Mouse (Mus musculus) hindbrain, embryonic 15.5 days (tissue): ENCODE measurements around the gene Mrm1. TPM values are rescaled to one million over a fixed set of nuclear protein-coding genes. Genes with fewer than 3 reads are reported as not detected.
"Not testable (repeated sequence)": the region's sequence is repeated elsewhere in the genome, so short reads cannot be mapped to it uniquely, and the experiment has no call there.

Experiments
- ATAC-seq: fragments of 200-750 bp; cut with Nextera tagmentation; 2 replicates; pipeline ENCODE4 v1.8.0; 2017; ENCODE audit warnings: low read depth, moderate number of reproducible peaks, moderate TSS enrichment; ENCODE audit not compliant: low FRiP score
- H3K27ac ChIP-seq: fragments of 300-500 bp; sonication (generic); replicated peaks from 2 replicates; pipeline ENCODE4 v1.5.1; 2015; ENCODE audit warnings: mild to moderate bottlenecking, inconsistent platforms
- H3K27me3 ChIP-seq: fragments of 300-500 bp; sonication (generic); 2 replicates; pipeline ENCODE4 v1.6.1; 2015; ENCODE audit warnings: control low read depth, inconsistent platforms
- H3K36me3 ChIP-seq: fragments of 300-500 bp; sonication (generic); 2 replicates; pipeline ENCODE4 v1.6.1; 2015; ENCODE audit warnings: control low read depth, inconsistent platforms
- H3K4me1 ChIP-seq: fragments of 300-500 bp; sonication (generic); replicated peaks from 2 replicates; pipeline ENCODE4 v1.6.1; 2015; ENCODE audit warnings: control low read depth, inconsistent platforms
- H3K4me2 ChIP-seq: fragments of 300-500 bp; sonication (generic); 2 replicates; pipeline ENCODE4 v1.6.1; 2015; ENCODE audit warnings: moderate library complexity, mild to moderate bottlenecking, inconsistent platforms
- H3K4me3 ChIP-seq: fragments of 300-500 bp; sonication (generic); 2 replicates; pipeline ENCODE4 v1.5.1; 2015; ENCODE audit warnings: mild to moderate bottlenecking, inconsistent platforms
- H3K9ac ChIP-seq: fragments of 300-500 bp; sonication (generic); 2 replicates; pipeline ENCODE4 v1.6.1; 2015; ENCODE audit warnings: inconsistent platforms
- H3K9me3 ChIP-seq: fragments of 300-500 bp; sonication (generic); 2 replicates; pipeline ENCODE4 v1.6.1; 2016; ENCODE audit warnings: control low read depth, inconsistent platforms
- WGBS: fragments of 180-500 bp; shearing (Covaris S2); methylation state at CpG from one replicate; pipeline ENCODE4 v1.1.7; 2015; 5-methylcytosine and 5-hydroxymethylcytosine counted together
- polyA plus RNA-seq: library from polyadenylated mRNA; unstranded; fragments of >200 nt; fragmentation: Nextera tagmentation; extraction: Ambion mirVana; gene quantifications from 2 replicates; pipeline ENCODE4 v1.2.1, GENCODE M21; 2015

Gene Mrm1
- polyA plus RNA-seq: 20.0 TPM in 2 replicates

DNA sequence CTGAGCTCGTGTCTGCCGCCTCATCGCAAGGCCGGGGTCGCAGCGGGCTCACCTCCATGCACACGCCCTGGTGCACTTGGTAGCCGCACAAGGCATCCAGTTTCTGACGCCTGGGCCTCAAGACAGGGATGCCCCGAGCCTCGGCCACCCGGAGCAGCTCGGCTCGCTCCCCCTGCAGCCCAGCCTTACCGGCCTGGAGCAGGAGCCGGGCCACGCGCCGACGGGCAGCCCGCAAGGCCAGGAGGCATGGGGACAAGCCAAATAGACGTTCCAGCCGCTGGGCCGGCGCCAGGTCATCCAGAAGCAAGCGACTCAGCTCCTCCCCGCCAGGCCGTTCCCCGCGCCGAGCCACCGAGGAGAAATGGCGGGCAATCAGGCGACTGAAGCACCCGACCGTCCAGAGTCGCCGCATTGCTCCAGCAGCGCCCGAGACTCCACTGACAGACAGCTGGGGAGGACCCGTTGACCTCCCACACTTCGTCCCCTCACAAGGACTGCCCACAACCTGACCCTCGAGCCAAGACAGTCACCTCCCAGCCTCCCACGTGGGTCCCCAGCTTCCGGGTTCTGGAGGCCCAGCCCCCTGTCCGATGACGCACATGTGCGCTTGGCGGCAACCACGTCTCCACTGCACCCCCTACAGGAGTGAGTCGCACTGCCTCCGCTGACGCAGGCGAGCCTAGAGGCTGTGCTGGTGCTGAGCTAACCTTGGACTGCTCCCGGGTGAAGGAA, at the start of gene Mrm1:
Mrm1 (minus strand) TSS at position 555 of the 732 bp plus-strand sequence.
- Histone ChIP-seq H3K9me3 (no peaks in the 10 kb centered on the region), H3K27ac (peak within 1 kb of the TSS; percentile 76), H3K4me3 (peak within 1 kb of the TSS; percentile 76), H3K4me1 (peaks cover 16% of the 10 kb centered on the region), H3K36me3 (no peaks in the 10 kb centered on the region), H3K27me3 (no peaks in the 10 kb centered on the region), H3K4me2 (peak within 1 kb of the TSS; percentile 95), H3K9ac (peak within 1 kb of the TSS; percentile 76)
- under 1% methylated on average over 55 of the region's 55 CpGs for WGBS
- ATAC-seq: peak; percentile 72

DNA sequence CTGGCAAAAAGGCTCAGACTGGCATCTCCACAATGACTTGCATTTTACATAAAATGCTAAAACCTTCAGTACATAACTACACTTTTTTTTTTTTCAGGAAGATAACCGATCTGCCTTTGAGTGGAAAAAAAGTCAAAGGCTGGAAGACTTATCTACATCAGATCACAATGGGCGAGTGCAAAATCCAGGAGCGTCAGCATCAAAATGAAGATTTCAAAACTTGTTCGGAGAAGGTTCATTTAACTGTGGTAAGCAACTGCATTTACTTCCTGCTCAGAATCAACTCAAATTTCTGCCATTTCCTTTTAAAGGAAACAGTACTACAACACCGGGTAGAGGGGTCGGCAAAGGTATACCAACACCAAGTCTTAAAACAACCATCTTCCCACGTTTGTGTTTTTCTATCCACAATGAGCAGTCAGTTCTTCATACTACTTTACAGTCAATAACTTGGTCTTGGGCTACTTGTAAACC, 49.5 kb upstream of the Mrm1 start:
- Histone ChIP-seq H3K4me1 (peaks cover 34% of the 10 kb centered on the region), H3K36me3 (no peaks in the 10 kb centered on the region), H3K4me3 (peak overlapping the region; percentile 88), H3K27ac (peak overlapping the region; percentile 100), H3K27me3 (no peaks in the 10 kb centered on the region), H3K4me2 (peak overlapping the region; percentile 83), H3K9ac (peak overlapping the region; percentile 85), H3K9me3 (no peaks in the 10 kb centered on the region)
- WGBS: 16% methylated on average over 7 of the region's 7 CpGs
- no peak for ATAC-seq

DNA sequence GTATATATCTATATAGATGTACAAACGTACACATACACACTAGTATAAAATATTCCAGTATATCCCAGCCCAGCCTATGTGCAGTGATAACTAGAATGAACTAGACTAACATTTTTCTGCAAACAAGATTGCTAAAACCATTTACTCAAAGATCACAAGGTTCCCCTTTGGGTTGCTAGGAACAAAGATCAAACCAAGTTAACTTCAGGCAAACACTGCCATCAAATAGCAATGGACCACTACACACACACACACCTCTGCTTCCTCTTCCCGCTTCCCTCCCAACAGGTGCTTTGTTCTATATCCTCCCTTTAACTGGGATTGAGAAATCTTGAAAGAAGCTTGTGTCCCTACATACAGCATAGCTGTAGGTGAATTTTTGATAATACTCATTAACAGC, 48.3 kb upstream of the Mrm1 start:
- Histone ChIP-seq H3K9me3 (no peaks in the 10 kb centered on the region), H3K4me2 (peak overlapping the region; percentile 28; the same call in 1 of the 2 replicates), H3K36me3 (no peaks in the 10 kb centered on the region), H3K4me1 (peaks cover 34% of the 10 kb centered on the region), H3K27me3 (no peaks in the 10 kb centered on the region), H3K4me3 (no peak overlapping the region), H3K27ac (no peak overlapping the region), H3K9ac (no peak overlapping the region)
- no peak for ATAC-seq
- 93% methylated on average over 2 of the region's 2 CpGs for WGBS

DNA sequence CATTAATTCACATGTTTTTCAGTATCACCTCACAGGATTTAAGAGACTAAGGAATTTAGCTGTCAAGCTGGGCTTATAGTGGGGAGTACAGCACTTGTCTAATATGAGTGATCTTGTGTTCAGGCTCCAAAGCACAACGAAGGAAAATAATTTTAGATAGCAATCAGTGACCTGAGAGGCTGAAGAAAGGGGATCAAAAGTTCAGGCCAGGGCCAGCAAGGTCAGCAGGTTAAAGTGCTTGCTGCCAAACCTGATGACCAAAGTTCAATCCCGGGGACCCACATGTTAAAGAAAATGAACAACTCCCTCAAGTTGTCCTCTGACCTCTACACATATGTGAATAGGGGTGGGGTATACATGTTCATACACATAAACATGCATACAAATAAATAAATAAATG, 46.0 kb upstream of the Mrm1 start:
- no peak overlapping the region for H3K4me3 ChIP-seq
- H3K9me3 ChIP-seq: no peaks in the 10 kb centered on the region
- WGBS: 83% methylated on average over 2 of the region's 2 CpGs
- no peak for ATAC-seq
- H3K36me3 ChIP-seq: peaks cover 5% of the 10 kb centered on the region
- peaks cover 28% of the 10 kb centered on the region for H3K4me1 ChIP-seq
- no peaks in the 10 kb centered on the region for H3K27me3 ChIP-seq
- no peak overlapping the region for H3K9ac ChIP-seq
- no peak overlapping the region for H3K27ac ChIP-seq
- no peak overlapping the region for H3K4me2 ChIP-seq

DNA sequence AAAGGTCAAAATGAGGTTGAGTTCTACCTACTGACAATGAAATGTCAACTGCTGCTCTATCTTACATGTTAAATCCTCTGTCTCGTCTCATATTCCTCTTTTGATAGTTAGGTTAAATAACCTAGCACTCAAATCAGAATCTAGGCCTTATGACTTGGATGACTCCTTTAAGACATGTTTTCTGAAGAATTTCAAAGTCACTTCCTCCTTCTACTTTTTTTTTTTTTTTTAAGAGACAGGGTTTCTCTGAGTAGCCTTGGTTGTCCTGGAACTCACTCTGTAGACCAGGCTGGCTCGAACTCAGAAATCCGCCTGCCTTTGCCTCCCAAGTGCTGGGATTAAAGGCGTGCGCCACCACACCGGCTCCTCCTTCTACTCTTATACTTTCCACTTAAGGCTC, 36.0 kb upstream of the Mrm1 start:
- WGBS: 95% methylated on average over 6 of the region's 6 CpGs
- no peak overlapping the region for H3K4me2 ChIP-seq

DNA sequence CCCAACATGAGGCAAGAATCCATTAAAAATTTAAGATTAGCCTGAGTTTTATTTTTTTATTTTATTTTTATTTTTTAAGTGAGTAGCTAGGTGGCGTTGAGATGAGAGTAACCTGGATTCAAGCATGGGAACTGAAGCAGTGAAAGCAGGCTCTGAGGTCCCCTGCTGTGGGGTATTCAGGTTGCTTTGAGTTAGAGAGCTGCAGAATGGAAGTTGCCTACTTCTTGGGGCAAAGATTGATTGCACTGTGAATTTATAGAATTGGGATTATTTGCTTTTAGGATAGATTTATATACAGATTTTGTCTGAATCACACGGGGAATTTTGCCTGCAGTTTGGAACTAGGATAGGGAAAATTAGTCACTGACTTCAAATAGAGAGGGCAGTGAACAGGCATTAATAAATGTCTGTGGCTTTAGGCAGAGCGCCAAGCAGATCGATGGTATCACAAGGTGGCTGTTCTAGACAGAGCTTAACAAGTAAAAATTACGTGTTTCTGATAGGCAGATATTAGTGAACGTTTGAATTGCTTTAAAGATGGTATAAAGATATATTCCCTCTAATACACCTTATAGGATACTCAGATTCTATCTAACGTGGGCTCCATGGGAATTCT, 28.3 kb upstream of the Mrm1 start:
- Histone ChIP-seq H3K27me3 (no peaks in the 10 kb centered on the region), H3K9ac (no peak overlapping the region), H3K4me3 (no peak overlapping the region), H3K9me3 (no peaks in the 10 kb centered on the region), H3K4me1 (no peaks in the 10 kb centered on the region), H3K4me2 (no peak overlapping the region), H3K36me3 (peaks cover 57% of the 10 kb centered on the region), H3K27ac (no peak overlapping the region)
- no peak for ATAC-seq
- WGBS: 79% methylated on average over 7 of the region's 7 CpGs

More for the DNA sequence above, 36.0 kb upstream of the Mrm1 start:
- Histone ChIP-seq H3K36me3 (peaks cover 63% of the 10 kb centered on the region), H3K9ac (no peak overlapping the region), H3K27me3 (no peaks in the 10 kb centered on the region), H3K9me3 (no peaks in the 10 kb centered on the region), H3K4me1 (no peaks in the 10 kb centered on the region), H3K27ac (no peak overlapping the region), H3K4me3 (no peak overlapping the region)
- ATAC-seq: no peak

DNA sequence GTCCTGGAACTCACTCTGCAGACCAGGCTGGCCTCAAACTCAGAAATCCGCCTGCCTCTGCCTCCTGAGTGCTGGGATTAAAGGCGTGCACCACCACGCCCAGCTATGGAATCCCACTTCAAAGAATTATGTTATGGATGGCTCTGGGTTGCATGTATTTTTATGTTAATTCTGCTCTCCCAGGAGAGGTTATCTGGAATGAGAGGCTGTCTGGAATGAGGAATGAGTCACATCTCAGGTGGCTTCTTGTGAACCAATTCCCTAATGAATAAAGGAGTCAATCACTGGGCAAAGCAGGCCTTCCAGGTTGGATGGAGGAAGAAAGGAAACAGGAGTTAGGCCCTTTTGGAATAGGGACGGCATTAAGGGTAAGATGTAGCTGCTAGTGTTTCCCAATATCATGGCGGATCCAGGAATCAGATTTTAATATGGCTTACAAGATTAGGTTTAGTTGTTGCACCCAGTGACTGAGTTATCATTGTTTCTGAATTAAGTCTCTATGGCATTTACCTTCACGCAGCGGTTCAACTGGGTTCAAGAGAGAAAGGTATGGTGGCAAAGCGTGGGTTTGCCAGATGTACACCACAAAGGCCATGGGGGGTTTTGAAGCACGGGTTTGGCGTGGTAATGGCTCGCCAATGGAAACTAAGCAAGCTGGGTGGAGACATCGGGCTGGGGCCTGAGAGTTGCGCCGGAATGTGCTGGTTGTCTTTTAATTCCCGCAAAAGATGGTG, 27.6 kb upstream of the Mrm1 start:
- Histone ChIP-seq H3K9me3 (no peaks in the 10 kb centered on the region), H3K27me3 (no peaks in the 10 kb centered on the region), H3K27ac (no peak overlapping the region), H3K4me1 (no peaks in the 10 kb centered on the region), H3K4me2 (no peak overlapping the region), H3K36me3 (peaks cover 52% of the 10 kb centered on the region), H3K9ac (no peak overlapping the region), H3K4me3 (no peak overlapping the region)
- 96% methylated on average over 15 of the region's 15 CpGs for WGBS
- no peak for ATAC-seq

DNA sequence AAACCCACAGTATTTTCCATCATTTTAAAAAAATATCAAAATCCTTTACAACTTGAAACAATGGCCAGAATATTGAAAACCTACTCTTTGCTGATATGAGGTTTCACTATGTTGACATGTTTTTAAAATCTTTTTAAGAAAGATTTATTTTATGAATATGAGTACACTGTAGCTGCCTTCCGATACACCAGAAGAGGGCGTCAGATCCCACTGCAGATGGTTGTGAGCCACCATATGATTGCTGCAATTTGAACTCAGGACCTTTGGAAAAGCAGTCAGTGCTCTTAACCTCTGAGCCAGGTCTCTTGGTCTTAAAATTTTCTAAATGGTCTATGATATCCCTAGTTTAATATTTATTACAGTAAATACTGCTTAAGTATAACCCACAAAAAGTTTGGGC, 20.0 kb upstream of the Mrm1 start:
- H3K36me3 ChIP-seq: peaks cover 62% of the 10 kb centered on the region
- no peaks in the 10 kb centered on the region for H3K4me1 ChIP-seq
- no peak overlapping the region for H3K4me3 ChIP-seq
- ATAC-seq: no peak
- no peak overlapping the region for H3K4me2 ChIP-seq
- H3K27me3 ChIP-seq: no peaks in the 10 kb centered on the region
- no peak overlapping the region for H3K27ac ChIP-seq
- 99% methylated on average over 2 of the region's 2 CpGs for WGBS
- H3K9ac ChIP-seq: no peak overlapping the region
- H3K9me3 ChIP-seq: no peaks in the 10 kb centered on the region

DNA sequence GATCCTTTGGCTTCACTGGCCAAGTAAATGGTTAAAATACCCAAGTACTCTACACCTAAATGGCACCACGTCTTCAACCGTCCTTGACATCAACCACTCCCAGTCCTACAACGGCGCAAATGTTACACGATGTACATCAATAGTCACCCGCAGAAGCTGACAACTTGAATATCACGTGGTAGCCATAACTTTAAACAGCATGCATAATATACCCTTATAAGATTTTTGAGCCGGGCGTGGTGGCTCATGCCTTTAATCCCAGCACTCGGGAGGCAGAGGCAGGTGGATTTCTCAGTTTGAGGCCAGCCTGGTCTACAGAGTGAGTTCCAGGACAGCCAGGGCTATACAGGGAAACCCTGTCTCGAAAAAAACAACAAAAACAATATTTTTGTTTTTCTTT, 10.2 kb upstream of the Mrm1 start:
- 0 out of 2 replicates have a peak, but pooled peaks have one; percentile 25 for ATAC-seq
- peak overlapping the region; percentile 59; the same call in 1 of the 2 replicates for H3K9ac ChIP-seq
- 75% methylated on average over 11 of the region's 11 CpGs for WGBS

DNA sequence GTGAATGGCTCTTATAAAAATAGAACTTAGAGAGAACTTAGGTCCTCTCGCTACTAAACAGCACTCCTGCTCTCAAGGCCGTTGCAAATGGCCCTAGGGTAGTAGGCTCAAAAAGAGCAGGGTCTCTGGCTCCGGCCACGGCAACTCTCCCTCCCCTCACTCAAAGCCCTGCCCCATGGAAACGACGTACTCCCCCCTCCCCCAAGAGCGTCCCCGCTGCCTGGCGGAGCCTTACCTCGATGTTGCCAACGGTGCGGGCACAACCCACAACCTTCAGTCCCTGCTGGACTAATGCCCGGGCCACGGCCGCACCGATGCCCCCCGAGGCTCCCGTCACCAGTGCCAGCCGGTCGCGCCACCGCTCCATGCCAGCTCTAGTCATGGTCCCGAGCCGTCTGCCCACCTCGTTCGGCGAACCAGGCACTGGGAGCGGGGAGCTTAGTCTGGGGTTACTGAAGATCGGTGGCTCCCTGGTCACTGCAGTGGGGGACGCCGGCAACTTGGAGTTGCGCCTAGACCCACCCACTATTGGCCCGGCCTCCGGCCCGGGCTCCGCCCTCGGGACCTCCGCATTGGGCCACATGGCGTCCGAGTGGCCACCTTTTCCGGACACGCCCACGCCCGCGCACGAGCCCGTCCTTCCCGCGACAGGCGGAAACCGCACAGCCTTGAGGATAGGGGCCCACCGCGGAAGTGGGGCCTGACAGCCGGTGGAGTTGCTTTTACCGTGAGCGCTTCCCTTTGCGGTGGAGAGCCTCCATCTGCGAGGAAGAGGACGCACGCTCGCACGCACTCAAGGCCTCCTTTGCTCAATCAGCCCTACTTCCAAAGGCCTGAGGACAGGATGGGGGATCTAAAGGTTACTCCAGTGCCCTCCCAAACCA, 9.4 kb upstream of the Mrm1 start, which contains the start of gene Dhrs11:
Dhrs11 (minus strand) TSS at position 479 of the 884 bp plus-strand sequence.
- peaks cover 27% of the 10 kb centered on the region for H3K4me1 ChIP-seq
- peak; percentile 94 for ATAC-seq
- peaks cover 24% of the 10 kb centered on the region for H3K36me3 ChIP-seq
- peak within 1 kb of the TSS; percentile 96 for H3K4me2 ChIP-seq
- WGBS: under 1% methylated on average over 62 of the region's 62 CpGs
- H3K27me3 ChIP-seq: no peaks in the 10 kb centered on the region
- H3K9me3 ChIP-seq: no peaks in the 10 kb centered on the region
- H3K4me3 ChIP-seq: peak within 1 kb of the TSS; percentile 74
- H3K27ac ChIP-seq: peak within 1 kb of the TSS; percentile 77
- H3K9ac ChIP-seq: peak within 1 kb of the TSS; percentile 59

More for the DNA sequence above, 10.2 kb upstream of the Mrm1 start:
- Histone ChIP-seq H3K36me3 (peaks cover 31% of the 10 kb centered on the region), H3K4me3 (peak overlapping the region; percentile 74), H3K27ac (peak overlapping the region; percentile 77; the same call in 1 of the 2 replicates), H3K4me1 (peaks cover 27% of the 10 kb centered on the region), H3K4me2 (peak overlapping the region; percentile 96)
- not testable (repeated sequence) for H3K9me3 ChIP-seq, H3K27me3 ChIP-seq

DNA sequence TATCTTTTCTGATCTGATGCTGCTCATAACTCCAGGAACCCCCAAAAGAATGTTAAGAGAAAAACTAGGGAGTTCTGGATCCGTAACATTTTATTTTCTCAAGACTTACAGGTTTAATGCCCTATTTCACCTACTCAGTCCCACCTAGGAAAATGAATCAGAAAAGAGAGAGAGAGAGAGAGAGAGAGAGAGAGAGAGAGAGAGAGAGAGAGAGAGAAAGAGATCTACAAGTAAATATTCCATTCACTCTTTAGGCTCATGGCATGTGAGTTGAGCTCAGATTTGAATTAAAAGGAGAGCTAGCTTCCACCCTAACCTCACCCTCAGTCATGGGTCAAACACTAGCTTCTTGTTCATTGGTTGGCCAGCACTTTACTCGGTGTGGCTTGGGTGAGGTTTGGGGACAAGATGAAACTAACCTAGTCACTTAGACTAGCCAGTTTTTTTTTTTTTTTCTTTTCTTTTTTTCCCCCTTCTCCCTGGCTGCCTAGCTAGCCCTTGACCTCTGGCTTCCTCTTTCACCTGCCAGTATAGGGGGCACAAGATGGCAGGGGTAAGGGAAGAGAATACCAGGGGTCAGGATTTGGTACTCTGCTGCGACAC, 8.7 kb upstream of the Mrm1 start:
- Histone ChIP-seq H3K4me3 (peak overlapping the region; percentile 74), H3K4me1 (peaks cover 27% of the 10 kb centered on the region), H3K27ac (peak overlapping the region; percentile 77), H3K4me2 (peak overlapping the region; percentile 96), H3K27me3 (no peaks in the 10 kb centered on the region), H3K36me3 (peaks cover 18% of the 10 kb centered on the region), H3K9ac (peak overlapping the region; percentile 59; the same call in 1 of the 2 replicates), H3K9me3 (no peaks in the 10 kb centered on the region)
- ATAC-seq: no peak
- 43% methylated on average over 3 of the region's 3 CpGs for WGBS
